Mouse (Mus musculus) heart, postnatal 0 days (tissue): ENCODE measurements around the gene Srp68.

Experiments
- CTCF ChIP-seq: IDR thresholded peaks from 2 replicates; pipeline ENCODE4 v1.5.1; 2016; ENCODE audit warnings: antibody characterized with exemption, control low read depth, low read depth
- EP300 ChIP-seq: IDR thresholded peaks from 2 replicates; pipeline ENCODE4 v1.6.1; 2016; ENCODE audit warnings: antibody characterized with exemption, low read depth

DNA sequence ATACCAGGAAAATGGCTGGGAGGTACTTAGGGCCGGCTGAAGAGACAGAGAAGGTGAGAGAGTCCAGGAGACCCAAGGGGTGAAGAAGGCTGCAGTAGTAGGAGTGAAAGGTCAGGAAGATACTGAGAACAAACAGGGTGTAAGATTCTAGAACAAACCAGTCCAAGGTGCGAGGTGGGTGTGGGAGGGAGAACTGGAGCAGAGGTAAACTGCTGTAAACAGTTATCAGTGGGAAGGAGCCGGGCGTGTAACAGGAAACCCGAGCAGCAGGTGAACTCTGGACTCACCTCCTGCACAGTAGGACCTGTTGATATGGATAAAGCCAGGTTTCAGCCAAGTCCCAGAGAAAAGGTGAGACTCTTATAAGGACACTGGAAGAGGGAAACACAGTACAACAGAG, 63.3 kb downstream of the Srp68 start:
- TF ChIP-seq EP300 (no peak), CTCF (no peak)
